13 mouse cellular contexts compared by ENCODE assay signal in the genomic region with DNA sequence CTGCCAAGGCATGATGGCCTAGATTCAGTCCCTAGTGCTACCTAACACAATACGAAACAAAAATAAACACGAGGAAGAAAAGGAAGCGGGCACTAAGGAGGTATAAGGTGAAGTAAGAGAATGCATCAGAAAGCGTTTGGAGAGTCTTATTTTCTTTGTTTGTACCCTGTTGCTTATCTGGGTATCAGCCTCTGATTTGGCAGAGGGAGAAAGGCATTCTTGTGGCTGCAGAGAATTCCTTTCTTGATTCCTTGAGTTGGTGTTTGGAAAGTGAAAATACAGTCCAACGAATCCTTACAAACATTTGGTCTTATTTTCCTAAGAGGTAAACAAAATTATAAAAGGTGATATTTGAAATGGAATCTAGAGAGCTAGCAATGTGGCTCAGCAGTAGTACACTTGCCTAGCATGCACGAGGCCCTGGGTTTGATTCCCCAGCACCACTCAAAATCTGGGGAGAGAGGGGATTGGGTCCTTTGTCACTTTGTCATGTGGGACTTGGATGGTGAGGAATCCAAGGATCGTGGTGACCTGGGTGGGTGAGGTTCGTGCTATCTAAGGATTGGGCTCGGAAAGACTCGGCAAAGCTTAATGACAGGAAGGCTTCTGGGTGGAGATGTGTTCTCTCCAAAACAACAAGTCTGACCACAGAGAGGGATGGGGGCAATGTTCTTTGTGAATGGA. TPM values are rescaled to one million over a fixed set of nuclear protein-coding genes. Genes with fewer than 3 reads are reported as not detected.
DNase-seq lines count a peak whose midpoint lies in the region; ATAC-seq and TF ChIP-seq lines count a peak whose summit lies in the region.
"Had no signal": no experiment of that assay in that cellular context is flagged by ENCODE, and none has a peak within 500 bp of the region (broad histone marks: within the 10 kb centered on the region; RNA-seq: fewer than 3 reads in every experiment).

No protein-coding gene starts in this region.

- no peaks in the 10 kb centered on the region for H3K27me3 ChIP-seq in heart, embryonic 11.5 days (ENCODE audit: control insufficient read depth, insufficient read depth, low read length)
- no peaks in the 10 kb centered on the region for H3K27me3 ChIP-seq in lung, embryonic 16.5 days (ENCODE audit: control insufficient read depth, insufficient read depth, low read depth, low read length)
- no peaks in the 10 kb centered on the region for H3K27me3 ChIP-seq in embryonic facial prominence, embryonic 14.5 days (replicated peaks; ENCODE audit: control insufficient read depth, insufficient read depth, low read length)
- H3K27me3 ChIP-seq: midbrain, embryonic 15.5 days had no signal

- ATAC-seq in heart, embryonic 11.5 days (replicated peaks; ENCODE audit: insufficient number of reproducible peaks, low FRiP score, low TSS enrichment) = no peak
- ATAC-seq in lung, embryonic 16.5 days (ENCODE audit: low read depth) = no peak
- ATAC-seq in embryonic facial prominence, embryonic 14.5 days (ENCODE audit: low read depth) = no peak
- ATAC-seq: forebrain, postnatal 0 days; midbrain, embryonic 15.5 days had no signal

- no peak overlapping the region for H3K4me3 ChIP-seq in heart, embryonic 11.5 days (ENCODE audit: low read depth, low read length)
- H3K4me3 ChIP-seq in lung, embryonic 16.5 days (ENCODE audit: low read length) = no peak overlapping the region
- no peak overlapping the region for H3K4me3 ChIP-seq in lung, adult 2 months (replicated peaks; ENCODE audit: extremely low read depth, low read depth, low read length)
- H3K4me3 ChIP-seq in embryonic facial prominence, embryonic 14.5 days (ENCODE audit: low read depth, low read length) = no peak overlapping the region
- no peak overlapping the region for H3K4me3 ChIP-seq in layer of hippocampus, adult 2 months
- H3K4me3 ChIP-seq: megakaryocyte, embryonic 14.5 days; midbrain, embryonic 15.5 days had no signal

- DNase-seq in heart, postnatal 14 days = no peak
- DNase-seq in lung, adult 2 months = no peak
- DNase-seq in embryonic facial prominence, embryonic 14.5 days (ENCODE audit: low spot score) = no peak
- DNase-seq in layer of hippocampus, adult 2 months (ENCODE audit: low spot score in 2 of 2) = no peak
- DNase-seq in spleen, postnatal 10 days (ENCODE audit: low spot score in 2 of 2) = no peak
- DNase-seq: cerebellum, adult 9-10 months; right cerebral cortex, postnatal 4 days had no signal

- TF ChIP-seq POLR2A in lung, adult 2 months (IDR thresholded peaks at IDR 0.05; ENCODE audit: borderline replicate concordance, extremely low read depth, low read depth, low read length) = no peak

- no peaks in the 10 kb centered on the region for H3K36me3 ChIP-seq in heart, embryonic 11.5 days (ENCODE audit: control insufficient read depth, insufficient read depth, low read length)
- H3K36me3 ChIP-seq in lung, embryonic 16.5 days (ENCODE audit: control insufficient read depth, insufficient read depth, low read length) = no peaks in the 10 kb centered on the region
- no peaks in the 10 kb centered on the region for H3K36me3 ChIP-seq in embryonic facial prominence, embryonic 14.5 days (ENCODE audit: control insufficient read depth, insufficient read depth, low read length)
- H3K36me3 ChIP-seq: midbrain, embryonic 15.5 days had no signal

- intact Hi-C loops in heart, postnatal 14 days (cut with DNase I) = loop anchor here (5.0 kb wide), 1 partner anchor 90 kb away; no protein-coding TSS in a partner anchor

- no peak overlapping the region for H3K4me2 ChIP-seq in heart, embryonic 11.5 days
- no peak overlapping the region for H3K4me2 ChIP-seq in lung, embryonic 16.5 days (ENCODE audit: low read depth, low read length)
- H3K4me2 ChIP-seq in embryonic facial prominence, embryonic 14.5 days (ENCODE audit: low read depth, low read length) = no peak overlapping the region
- H3K4me2 ChIP-seq: hindbrain, embryonic 14.5 days; midbrain, embryonic 15.5 days had no signal

- H3K9ac ChIP-seq in heart, embryonic 11.5 days (ENCODE audit: low read depth, low read length) = no peak overlapping the region
- H3K9ac ChIP-seq in lung, embryonic 16.5 days (ENCODE audit: low read length) = no peak overlapping the region
- H3K9ac ChIP-seq in embryonic facial prominence, embryonic 14.5 days (ENCODE audit: low read depth, low read length) = no peak overlapping the region
- H3K9ac ChIP-seq: forebrain, postnatal 0 days; hindbrain, embryonic 14.5 days; midbrain, embryonic 15.5 days had no signal

- no peaks in the 10 kb centered on the region for H3K9me3 ChIP-seq in heart, embryonic 11.5 days (replicated peaks; ENCODE audit: control insufficient read depth, low read length)
- no peaks in the 10 kb centered on the region for H3K9me3 ChIP-seq in lung, embryonic 16.5 days (ENCODE audit: control insufficient read depth, low read length)
- H3K9me3 ChIP-seq in embryonic facial prominence, embryonic 14.5 days (ENCODE audit: control insufficient read depth, low read length) = no peaks in the 10 kb centered on the region
- H3K9me3 ChIP-seq: megakaryocyte, embryonic 14.5 days; midbrain, embryonic 15.5 days had no signal

- no peak for TF ChIP-seq CTCF in lung, adult 2 months (IDR thresholded peaks at IDR 0.05; ENCODE audit: insufficient read depth, low read length)
- no peak for TF ChIP-seq CTCF in layer of hippocampus, adult 2 months (conservative IDR thresholded peaks at IDR 0.05)

- peak overlapping the region; percentile 22; the same call in 1 of the 2 replicates for H3K27ac ChIP-seq in heart, embryonic 11.5 days (ENCODE audit: low read depth, low read length)
- H3K27ac ChIP-seq in lung, embryonic 16.5 days (ENCODE audit: low read length) = peak overlapping the region; percentile 0; the same call in 1 of the 2 replicates
- peak overlapping the region; percentile 70 for H3K27ac ChIP-seq in embryonic facial prominence, embryonic 14.5 days (replicated peaks; ENCODE audit: low read depth, low read length)
- no peak overlapping the region for H3K27ac ChIP-seq in layer of hippocampus, adult 2 months
- H3K27ac ChIP-seq: hindbrain, embryonic 14.5 days; midbrain, embryonic 15.5 days had no signal

- 46% methylated on average over 10 of the region's 10 CpGs for WGBS in heart, embryonic 11.5 days (ENCODE audit: insufficient replicate concordance)
- 46% methylated on average over 10 of the region's 10 CpGs for WGBS in lung, embryonic 16.5 days
- WGBS in lung, adult 2 months = 30% methylated on average over 10 of the region's 10 CpGs
- 55% methylated on average over 10 of the region's 10 CpGs for WGBS in embryonic facial prominence, embryonic 14.5 days

- H3K4me1 ChIP-seq in heart, embryonic 11.5 days (ENCODE audit: control insufficient read depth, insufficient read depth, low read length) = peaks cover 41% of the 10 kb centered on the region
- H3K4me1 ChIP-seq in lung, embryonic 16.5 days (replicated peaks; ENCODE audit: control insufficient read depth, insufficient read depth, low read length) = peaks cover 29% of the 10 kb centered on the region
- peaks cover 19% of the 10 kb centered on the region for H3K4me1 ChIP-seq in lung, adult 2 months (ENCODE audit: control insufficient read depth, insufficient read depth, low read length)
- H3K4me1 ChIP-seq in embryonic facial prominence, embryonic 14.5 days (ENCODE audit: control insufficient read depth, insufficient read depth, low read length) = peaks cover 61% of the 10 kb centered on the region
- H3K4me1 ChIP-seq: megakaryocyte, embryonic 14.5 days had no signal

RNA-seq across cellular contexts. Expression of gene Parva, which starts 44.9 kb away (rescaled TPM):
- polyA plus RNA-seq in heart, embryonic 11.5 days (2014; fragmentation: Nextera tagmentation; extraction: Ambion mirVana) = 83.3 and 93.3 TPM in 2 replicates
- total RNA-seq in heart, postnatal 14 days (2021) = 10 to 100 TPM; 69.1 to 69.4 TPM
- 113 and 115 TPM in 2 replicates for polyA plus RNA-seq in lung, embryonic 16.5 days (2015; fragmentation: Nextera tagmentation; extraction: Ambion mirVana)
- polyA plus RNA-seq in lung, adult 2 months (2012; rRNA removed) = 54.7 and 80.5 TPM in 2 replicates
- 93.4 and 95.4 TPM in 2 replicates for polyA plus RNA-seq in embryonic facial prominence, embryonic 14.5 days (2014; fragmentation: Nextera tagmentation; extraction: Ambion mirVana)
- 10 to 100 TPM; 47.6 to 49.1 TPM for total RNA-seq in layer of hippocampus, adult 2 months (2021)
